Mouse (Mus musculus): ENCODE measurements around the gene Ppp2r5a.

- TF ChIP-seq MAZ (IDR thresholded peaks at IDR 0.05; ENCODE audit: low read depth, low read length) = no peak
- TF ChIP-seq POLR2A (IDR thresholded peaks at IDR 0.05; ENCODE audit: low read depth, low read length) = no peak
- no peak for TF ChIP-seq ZNF384 (IDR thresholded peaks at IDR 0.05; ENCODE audit: low read depth, low read length)
- TF ChIP-seq CTCF (conservative IDR thresholded peaks at IDR 0.05 in 1 of 2, IDR thresholded peaks at IDR 0.05 in 1 of 2; ENCODE audit: low read depth in 2 of 2, low read length in 2 of 2) = no peak
- TF ChIP-seq ELF1 (IDR thresholded peaks at IDR 0.05; ENCODE audit: low read depth, low read length) = no peak
- no peak for TF ChIP-seq MAX (IDR thresholded peaks at IDR 0.05; ENCODE audit: low read length)
- no peak for TF ChIP-seq TCF12 (IDR thresholded peaks at IDR 0.05; ENCODE audit: low read depth, low read length)
- TF ChIP-seq KAT2A (IDR thresholded peaks at IDR 0.05; ENCODE audit: insufficient replicate concordance, low read length) = no peak
- no peak for TF ChIP-seq EP300 (IDR thresholded peaks at IDR 0.05; ENCODE audit: low read length)
- no peak for TF ChIP-seq BHLHE40 (IDR thresholded peaks at IDR 0.05; ENCODE audit: low read depth, low read length)
- TF ChIP-seq USF1 (IDR thresholded peaks at IDR 0.05; ENCODE audit: low read depth, low read length) = no peak
- no peak for TF ChIP-seq SMC3 (IDR thresholded peaks at IDR 0.05; ENCODE audit: low read depth, low read length)
- TF ChIP-seq ZMIZ1 (IDR thresholded peaks at IDR 0.05; ENCODE audit: low read depth, low read length) = no peak
Observed at GRCm38 (mm10) chr1:191419421-191419820, 16.3 kb upstream of the Ppp2r5a start.

Data from CH12.LX (cell line).